Mouse (Mus musculus) heart, embryonic 15.5 days (tissue): ENCODE data around the gene Slc7a1. TPM values are rescaled to one million over a fixed set of nuclear protein-coding genes. Genes with fewer than 3 reads are reported as not detected.
A peak's percentile ranks its signal among the peaks of the same experiment; 100 is the strongest.

ENCODE experiments used
- ATAC-seq: fragments of 200-750 bp; cut with Nextera tagmentation; replicated peaks from 2 replicates; pipeline ENCODE4 v1.8.0; 2017; ENCODE audit warnings: low read depth, moderate TSS enrichment; ENCODE audit not compliant: insufficient number of reproducible peaks, insufficient read depth, low FRiP score
- H3K27ac ChIP-seq: fragments of 300-500 bp; sonication (generic); 2 replicates; pipeline ENCODE4 v1.5.1; 2015; ENCODE audit warnings: mild to moderate bottlenecking, inconsistent platforms
- H3K27me3 ChIP-seq: fragments of 300-500 bp; sonication (generic); 2 replicates; pipeline ENCODE4 v1.6.1; 2015; ENCODE audit warnings: inconsistent platforms
- H3K36me3 ChIP-seq: fragments of 300-500 bp; sonication (generic); 2 replicates; pipeline ENCODE4 v1.6.1; 2015; ENCODE audit warnings: mild to moderate bottlenecking, inconsistent platforms
- H3K4me1 ChIP-seq: fragments of 300-500 bp; sonication (generic); replicated peaks from 2 replicates; pipeline ENCODE4 v1.6.1; 2015; ENCODE audit warnings: inconsistent platforms
- H3K4me2 ChIP-seq: fragments of 300-500 bp; sonication (generic); 2 replicates; pipeline ENCODE4 v1.6.1; 2015; ENCODE audit warnings: inconsistent platforms, mild to moderate bottlenecking, moderate library complexity
- H3K4me3 ChIP-seq: fragments of 300-500 bp; sonication (generic); 2 replicates; pipeline ENCODE4 v1.5.1; 2015; ENCODE audit warnings: mild to moderate bottlenecking, inconsistent platforms
- H3K9ac ChIP-seq: fragments of 300-500 bp; sonication (generic); 2 replicates; pipeline ENCODE4 v1.6.1; 2015; ENCODE audit warnings: mild to moderate bottlenecking, inconsistent platforms
- H3K9me3 ChIP-seq: fragments of 300-500 bp; sonication (generic); replicated peaks from 2 replicates; pipeline ENCODE4 v1.6.1; 2016; ENCODE audit warnings: inconsistent platforms
- WGBS: fragments of 180-500 bp; shearing (Covaris S2); methylation state at CpG from one replicate; pipeline ENCODE4 v1.1.7; 2015; ENCODE audit warnings: mixed read lengths; 5-methylcytosine and 5-hydroxymethylcytosine counted together
- polyA plus RNA-seq: library from polyadenylated mRNA; unstranded; fragments of >200 nt; fragmentation: Nextera tagmentation; extraction: Ambion mirVana; gene quantifications from 2 replicates; pipeline ENCODE4 v1.2.1, GENCODE M21; 2015

Gene Slc7a1
- polyA plus RNA-seq, result 13.6 and 17.1 TPM in 2 replicates

- Histone ChIP-seq H3K4me1 (peaks cover 12% of the 10 kb centered on the region), H3K9me3 (no peaks in the 10 kb centered on the region), H3K4me3 (peak within 1 kb of the TSS; percentile 69), H3K4me2 (peak within 1 kb of the TSS; percentile 91), H3K27me3 (no peaks in the 10 kb centered on the region), H3K9ac (peak within 1 kb of the TSS; percentile 69), H3K36me3 (no peaks in the 10 kb centered on the region), H3K27ac (peak within 1 kb of the TSS; percentile 41)
- 1% methylated on average over 52 of the region's 52 CpGs for WGBS
- ATAC-seq, result peak; percentile 92
Observed at GRCm38 (mm10) chr5:148399660-148400443, at the start of gene Slc7a1. Gene Slc7a1, minus strand, starts transcription at chr5:148399904.

GRCm38 (mm10) chr5:148444974-148445373 is 45.3 kb upstream of the Slc7a1 start:
- Histone ChIP-seq H3K27ac (no peak overlapping the region), H3K4me3 (no peak overlapping the region), H3K27me3 (no peaks in the 10 kb centered on the region), H3K4me1 (peaks cover 13% of the 10 kb centered on the region), H3K4me2 (no peak overlapping the region), H3K9ac (no peak overlapping the region), H3K36me3 (no peaks in the 10 kb centered on the region), H3K9me3 (no peaks in the 10 kb centered on the region)
- ATAC-seq, result no peak
- 77% methylated on average over 2 of the region's 2 CpGs for WGBS

- Histone ChIP-seq H3K4me2 (no peak overlapping the region), H3K36me3 (no peaks in the 10 kb centered on the region), H3K27me3 (no peaks in the 10 kb centered on the region), H3K9ac (no peak overlapping the region), H3K27ac (peak overlapping the region; percentile 60), H3K9me3 (no peaks in the 10 kb centered on the region), H3K4me3 (no peak overlapping the region), H3K4me1 (peaks cover 13% of the 10 kb centered on the region)
- 48% methylated on average over 5 of the region's 5 CpGs for WGBS
- ATAC-seq, result peak; percentile 85
Observed at GRCm38 (mm10) chr5:148443734-148444133, 44.0 kb upstream of the Slc7a1 start.

- no peaks in the 10 kb centered on the region for H3K36me3 ChIP-seq
- no peak for ATAC-seq
- no peaks in the 10 kb centered on the region for H3K27me3 ChIP-seq
- H3K4me2 ChIP-seq, result no peak overlapping the region
- H3K4me3 ChIP-seq, result no peak overlapping the region
- H3K4me1 ChIP-seq, result no peaks in the 10 kb centered on the region
- WGBS, result 84% methylated on average over 3 of the region's 3 CpGs
- no peaks in the 10 kb centered on the region for H3K9me3 ChIP-seq
- no peak overlapping the region for H3K9ac ChIP-seq
- no peak overlapping the region for H3K27ac ChIP-seq
Observed at GRCm38 (mm10) chr5:148435660-148436059, 36.0 kb upstream of the Slc7a1 start.

GRCm38 (mm10) chr5:148432121-148432520 is 32.4 kb upstream of the Slc7a1 start:
- ATAC-seq, result no peak
- Histone ChIP-seq H3K4me3 (no peak overlapping the region), H3K4me2 (no peak overlapping the region), H3K4me1 (no peaks in the 10 kb centered on the region), H3K27me3 (no peaks in the 10 kb centered on the region), H3K36me3 (no peaks in the 10 kb centered on the region), H3K9me3 (no peaks in the 10 kb centered on the region), H3K27ac (no peak overlapping the region), H3K9ac (no peak overlapping the region)
- WGBS, result 62% methylated on average over 5 of the region's 5 CpGs

GRCm38 (mm10) chr5:148428846-148429245 is 29.1 kb upstream of the Slc7a1 start:
- H3K9ac ChIP-seq, result no peak overlapping the region
- H3K4me1 ChIP-seq, result no peaks in the 10 kb centered on the region
- WGBS, result 69% methylated on average over 4 of the region's 4 CpGs
- no peak overlapping the region for H3K4me2 ChIP-seq
- H3K36me3 ChIP-seq, result no peaks in the 10 kb centered on the region
- no peak overlapping the region for H3K4me3 ChIP-seq
- no peak for ATAC-seq
- no peaks in the 10 kb centered on the region for H3K27me3 ChIP-seq
- H3K27ac ChIP-seq, result no peak overlapping the region
- H3K9me3 ChIP-seq, result no peaks in the 10 kb centered on the region

GRCm38 (mm10) chr5:148425136-148425535 is 25.4 kb upstream of the Slc7a1 start:
- WGBS, result 79% methylated on average over 6 of the region's 6 CpGs
- no peaks in the 10 kb centered on the region for H3K36me3 ChIP-seq
- H3K9me3 ChIP-seq, result no peaks in the 10 kb centered on the region
- H3K4me1 ChIP-seq, result no peaks in the 10 kb centered on the region
- no peak overlapping the region for H3K4me3 ChIP-seq
- no peaks in the 10 kb centered on the region for H3K27me3 ChIP-seq
- H3K9ac ChIP-seq, result no peak overlapping the region
- no peak for ATAC-seq
- no peak overlapping the region for H3K4me2 ChIP-seq
- H3K27ac ChIP-seq, result no peak overlapping the region

GRCm38 (mm10) chr5:148421326-148421725 is 21.6 kb upstream of the Slc7a1 start:
- H3K36me3 ChIP-seq, result no peaks in the 10 kb centered on the region
- no peak overlapping the region for H3K4me3 ChIP-seq
- no peak overlapping the region for H3K27ac ChIP-seq
- H3K9ac ChIP-seq, result no peak overlapping the region
- no peaks in the 10 kb centered on the region for H3K27me3 ChIP-seq
- H3K9me3 ChIP-seq, result peaks cover 3% of the 10 kb centered on the region
- no peak for ATAC-seq
- H3K4me1 ChIP-seq, result peaks cover under 1% of the 10 kb centered on the region; the same call in 1 of the 2 replicates
- H3K4me2 ChIP-seq, result no peak overlapping the region
- WGBS, result 36% methylated on average over 2 of the region's 2 CpGs

- Histone ChIP-seq H3K9me3 (peaks cover 3% of the 10 kb centered on the region), H3K36me3 (no peaks in the 10 kb centered on the region), H3K27ac (no peak overlapping the region), H3K9ac (no peak overlapping the region), H3K4me3 (no peak overlapping the region), H3K27me3 (no peaks in the 10 kb centered on the region), H3K4me2 (peak overlapping the region; percentile 6; the same call in 1 of the 2 replicates), H3K4me1 (peaks cover 6% of the 10 kb centered on the region)
- no peak for ATAC-seq
- 54% methylated on average over 9 of the region's 9 CpGs for WGBS
Observed at GRCm38 (mm10) chr5:148419112-148419526, 19.4 kb upstream of the Slc7a1 start.

GRCm38 (mm10) chr5:148418436-148418835 is 18.7 kb upstream of the Slc7a1 start:
- ATAC-seq, result no peak
- 93% methylated on average over 9 of the region's 9 CpGs for WGBS
- no peaks in the 10 kb centered on the region for H3K36me3 ChIP-seq
- H3K4me3 ChIP-seq, result no peak overlapping the region
- H3K27me3 ChIP-seq, result no peaks in the 10 kb centered on the region
- H3K4me2 ChIP-seq, result no peak overlapping the region
- H3K9me3 ChIP-seq, result peaks cover 3% of the 10 kb centered on the region
- peaks cover 6% of the 10 kb centered on the region for H3K4me1 ChIP-seq
- H3K9ac ChIP-seq, result no peak overlapping the region
- H3K27ac ChIP-seq, result no peak overlapping the region

GRCm38 (mm10) chr5:148417756-148418155 is 18.1 kb upstream of the Slc7a1 start:
- WGBS, result 100% methylated on average over 1 of the region's 1 CpGs

GRCm38 (mm10) chr5:148416461-148416860 is 16.8 kb upstream of the Slc7a1 start:
- Histone ChIP-seq H3K4me3 (no peak overlapping the region), H3K9ac (no peak overlapping the region), H3K4me2 (no peak overlapping the region), H3K9me3 (peaks cover 3% of the 10 kb centered on the region), H3K27me3 (no peaks in the 10 kb centered on the region), H3K4me1 (peaks cover 6% of the 10 kb centered on the region), H3K36me3 (no peaks in the 10 kb centered on the region), H3K27ac (no peak overlapping the region)
- WGBS, result 40% methylated on average over 10 of the region's 10 CpGs
- ATAC-seq, result no peak

More at GRCm38 (mm10) chr5:148417756-148418155, 18.1 kb upstream of the Slc7a1 start:
- H3K9ac ChIP-seq, result no peak overlapping the region
- H3K4me2 ChIP-seq, result no peak overlapping the region
- H3K9me3 ChIP-seq, result peaks cover 3% of the 10 kb centered on the region
- H3K4me3 ChIP-seq, result no peak overlapping the region
- no peak for ATAC-seq
- H3K27me3 ChIP-seq, result no peaks in the 10 kb centered on the region
- no peaks in the 10 kb centered on the region for H3K36me3 ChIP-seq
- H3K27ac ChIP-seq, result no peak overlapping the region
- H3K4me1 ChIP-seq, result peaks cover 6% of the 10 kb centered on the region
